Mouse (Mus musculus): ENCODE data around the gene Agps.

DNA sequence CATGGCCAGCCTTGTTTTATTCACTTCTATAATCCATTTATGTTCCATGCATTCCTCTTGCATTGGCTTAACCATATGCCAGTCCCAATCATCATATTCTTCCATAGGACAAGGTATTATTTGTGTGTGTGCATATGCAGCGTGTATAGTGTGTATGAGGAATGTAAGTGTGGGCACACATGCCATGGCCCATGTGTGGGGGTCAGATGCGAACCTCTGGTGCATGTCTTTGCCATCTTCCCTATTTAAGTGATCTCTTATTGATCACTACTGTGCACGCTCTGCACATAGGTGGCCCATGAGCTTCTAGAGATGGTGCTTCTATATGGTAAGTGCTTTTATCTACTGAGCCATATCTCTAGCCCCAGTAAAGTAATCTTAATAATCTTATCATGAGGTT is 12.2 kb upstream of the Agps start:
- no peak for TF ChIP-seq GATA1 (IDR thresholded peaks at IDR 0.05; ENCODE audit: borderline replicate concordance, low read length)
- TF ChIP-seq FLI1 (IDR thresholded peaks at IDR 0.05; ENCODE audit: low read length) = no peak
